Mouse (Mus musculus): ENCODE results near the gene Proser2. TPM values are rescaled to one million over a fixed set of nuclear protein-coding genes. Genes with fewer than 3 reads are reported as not detected.
A peak's percentile ranks its signal among the peaks of the same experiment; 100 is the strongest.

The Proser2 gene
- polyA plus RNA-seq (2015; fragmentation: Nextera tagmentation; extraction: Ambion mirVana) = 5.7 and 5.8 TPM in 2 replicates

DNA sequence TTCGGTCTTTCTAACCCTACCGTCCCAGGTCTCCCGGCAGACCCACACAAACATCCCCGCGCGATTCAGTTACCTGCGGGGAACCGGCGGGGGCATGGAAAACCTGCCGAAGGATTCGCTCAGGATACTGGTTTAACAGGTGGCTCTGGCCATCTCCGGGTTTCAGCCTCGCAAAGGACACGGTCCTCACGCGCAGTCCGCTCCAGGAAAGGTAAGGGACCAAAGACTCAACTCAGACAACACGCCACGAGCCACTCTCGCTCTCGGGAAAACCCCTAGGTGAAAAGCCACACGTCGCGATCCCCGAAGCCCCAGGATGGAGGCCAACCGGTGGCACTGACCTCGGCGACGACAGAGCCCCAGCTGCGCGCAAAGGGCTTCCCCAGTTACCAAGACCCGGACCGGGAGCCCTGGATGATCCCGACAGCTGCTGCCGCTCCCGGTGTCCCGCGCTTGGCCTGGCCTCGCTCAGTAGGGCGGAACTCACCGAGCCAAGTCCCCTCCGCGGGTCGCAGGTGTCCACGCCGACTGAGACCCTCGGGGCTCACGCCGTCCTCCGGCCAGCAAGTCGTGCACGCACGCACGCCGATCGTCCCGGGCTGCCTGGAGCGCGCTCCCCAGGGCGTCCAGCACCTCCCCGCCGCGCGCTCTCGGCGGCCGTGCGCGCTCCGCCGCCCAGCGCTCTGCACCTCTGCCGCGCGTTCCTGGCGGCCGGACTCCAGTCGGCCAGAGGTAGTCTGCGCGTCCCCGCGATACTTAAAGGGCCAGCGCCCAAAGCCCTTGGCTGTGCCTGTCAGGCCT is at the start of gene Proser2:
Gene Proser2 (minus strand): TSS at position 657 of the 801 bp plus-strand sequence.
- Histone ChIP-seq H3K9me3 (no peaks in the 10 kb centered on the region), H3K4me3 (peak within 1 kb of the TSS; percentile 75), H3K27me3 (peaks cover 26% of the 10 kb centered on the region), H3K9ac (peak within 1 kb of the TSS; percentile 72), H3K27ac (no peak within 1 kb of the TSS), H3K4me1 (replicated peaks) (no peaks in the 10 kb centered on the region; the same call in 1 of the 2 replicates), H3K36me3 (no peaks in the 10 kb centered on the region), H3K4me2 (peak within 1 kb of the TSS; percentile 93)
- WGBS = under 1% methylated on average over 82 of the region's 83 CpGs
- peak; percentile 89 for ATAC-seq (ENCODE audit: low FRiP score)

DNA sequence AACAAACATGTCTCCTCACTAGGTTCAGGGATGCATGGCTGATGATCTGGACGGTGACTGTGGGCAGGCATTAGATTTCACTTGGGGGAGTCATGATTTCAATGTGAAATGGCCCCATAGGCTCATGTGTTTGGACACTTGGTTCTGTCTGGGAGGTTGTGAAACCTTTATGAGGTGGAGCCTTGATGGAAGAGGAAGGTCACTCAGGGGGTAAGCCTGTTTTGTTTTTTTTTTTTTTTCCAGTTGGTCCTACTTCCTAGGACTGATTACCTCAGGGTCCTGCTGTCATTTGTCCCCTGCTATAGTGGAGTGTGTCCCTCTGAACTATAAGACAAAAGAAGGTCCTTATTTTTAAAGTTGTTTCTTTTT is 49.7 kb upstream of the Proser2 start:
- no peak overlapping the region for H3K9ac ChIP-seq
- whole genome bisulfite sequencing = 95% methylated on average over 1 of the region's 1 CpGs
- H3K4me1 ChIP-seq (replicated peaks) = peaks cover 10% of the 10 kb centered on the region
- ATAC-seq (ENCODE audit: low FRiP score) = no peak
- H3K4me2 ChIP-seq = no peak overlapping the region
- peak overlapping the region; percentile 58 for H3K27ac ChIP-seq
- no peak overlapping the region for H3K4me3 ChIP-seq
- H3K9me3 ChIP-seq = peaks cover 3% of the 10 kb centered on the region
- H3K27me3 ChIP-seq = no peaks in the 10 kb centered on the region
- no peaks in the 10 kb centered on the region for H3K36me3 ChIP-seq

GRCm38 (mm10) chr2:6178901-6179748 is 49.1 kb upstream of the Proser2 start:
- H3K4me1 ChIP-seq (replicated peaks) = peaks cover 10% of the 10 kb centered on the region
- no peaks in the 10 kb centered on the region for H3K9me3 ChIP-seq
- H3K9ac ChIP-seq = no peak overlapping the region
- WGBS = 62% methylated on average over 16 of the region's 16 CpGs
- H3K27me3 ChIP-seq = no peaks in the 10 kb centered on the region
- H3K27ac ChIP-seq = peak overlapping the region; percentile 58
- H3K4me3 ChIP-seq = no peak overlapping the region
- H3K36me3 ChIP-seq = no peaks in the 10 kb centered on the region
- H3K4me2 ChIP-seq = no peak overlapping the region
- peak; percentile 82 for ATAC-seq (ENCODE audit: low FRiP score)

DNA sequence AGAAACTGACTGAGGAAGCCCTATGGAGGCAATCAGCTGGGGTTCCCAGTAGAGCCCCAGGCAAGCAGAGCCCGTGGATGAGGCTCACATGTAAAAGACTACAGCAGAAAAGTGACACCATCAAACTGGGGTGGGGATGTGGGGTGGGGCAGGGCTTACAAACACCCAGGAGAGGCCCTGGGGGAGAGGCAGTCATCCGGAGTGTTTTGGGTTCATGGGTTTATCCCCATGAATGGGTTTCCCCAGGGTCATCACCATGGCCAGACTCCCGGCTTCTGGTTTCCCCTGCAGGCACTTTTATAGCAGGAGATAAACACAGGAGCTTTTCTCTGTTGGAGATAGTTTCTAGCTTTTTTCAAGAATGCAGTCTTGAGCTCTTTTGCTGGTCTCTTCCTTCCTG is 43.0 kb upstream of the Proser2 start:
- WGBS = 54% methylated on average over 3 of the region's 3 CpGs
- ATAC-seq (ENCODE audit: low FRiP score) = no peak

DNA sequence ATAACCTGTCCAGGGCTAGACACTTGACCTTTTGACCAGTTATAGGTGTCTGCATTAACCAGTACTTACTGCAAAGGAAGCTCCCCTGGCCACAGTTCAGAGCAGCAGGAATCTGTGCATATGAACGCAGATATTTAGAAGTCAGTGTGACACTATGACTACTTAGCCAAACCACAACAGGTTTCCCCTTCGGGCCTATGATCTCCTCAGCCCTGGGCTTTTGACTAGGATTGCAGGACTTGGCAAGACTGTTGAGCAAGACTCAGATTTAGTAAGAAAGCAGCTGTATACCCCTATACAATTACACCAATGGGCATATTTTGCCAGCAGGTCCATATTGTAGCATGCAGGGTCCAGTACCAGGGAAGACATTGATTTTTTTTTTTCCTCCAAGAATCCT is 38.5 kb upstream of the Proser2 start:
- ATAC-seq (ENCODE audit: low FRiP score) = no peak
- Histone ChIP-seq H3K9ac (no peak overlapping the region), H3K4me3 (no peak overlapping the region), H3K36me3 (no peaks in the 10 kb centered on the region), H3K9me3 (no peaks in the 10 kb centered on the region), H3K4me1 (replicated peaks) (no peaks in the 10 kb centered on the region), H3K4me2 (no peak overlapping the region), H3K27ac (no peak overlapping the region), H3K27me3 (no peaks in the 10 kb centered on the region)
- 90% methylated on average over 2 of the region's 2 CpGs for WGBS

More for the DNA sequence above, 43.0 kb upstream of the Proser2 start:
- H3K4me1 ChIP-seq (replicated peaks) = no peaks in the 10 kb centered on the region
- H3K4me3 ChIP-seq = no peak overlapping the region
- H3K27me3 ChIP-seq = no peaks in the 10 kb centered on the region
- H3K27ac ChIP-seq = no peak overlapping the region
- no peak overlapping the region for H3K9ac ChIP-seq
- no peaks in the 10 kb centered on the region for H3K36me3 ChIP-seq
- H3K4me2 ChIP-seq = no peak overlapping the region
- H3K9me3 ChIP-seq = no peaks in the 10 kb centered on the region

DNA sequence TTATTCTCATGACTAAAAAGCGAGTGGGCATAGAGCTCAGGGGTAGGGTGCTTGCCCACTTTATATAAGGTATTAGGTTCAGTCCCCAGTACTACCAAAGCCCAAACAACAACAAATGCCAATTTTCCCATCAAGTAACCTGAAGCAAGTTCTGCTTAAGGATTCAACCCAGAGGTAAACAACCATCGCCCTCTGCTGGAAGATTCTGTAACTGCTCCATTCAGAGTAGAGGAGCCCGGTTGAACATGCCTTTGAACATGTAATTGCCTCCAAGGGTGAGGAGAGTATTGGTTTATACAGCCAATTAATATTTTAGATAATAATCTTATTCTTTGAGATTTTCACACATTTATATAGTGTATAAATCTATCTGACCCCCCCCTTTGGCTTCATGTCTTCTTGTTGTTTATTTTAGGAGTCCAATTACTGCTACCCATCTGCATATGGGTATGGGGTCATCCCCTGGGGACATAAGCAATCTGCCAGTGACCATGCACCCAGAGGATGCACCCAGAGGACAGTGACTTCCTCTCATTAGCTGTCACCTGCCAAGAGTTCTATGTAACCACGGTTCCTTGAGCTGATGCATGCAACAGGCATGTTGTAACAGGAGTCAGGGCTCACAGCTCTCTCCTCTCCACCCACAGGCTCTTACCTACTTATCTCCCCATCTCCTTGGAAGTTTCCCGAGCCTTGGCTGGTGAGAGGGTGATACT is 38.0 kb upstream of the Proser2 start:
- no peaks in the 10 kb centered on the region for H3K27me3 ChIP-seq
- H3K9me3 ChIP-seq = no peaks in the 10 kb centered on the region
- no peak overlapping the region for H3K27ac ChIP-seq
- H3K4me2 ChIP-seq = no peak overlapping the region
- H3K9ac ChIP-seq = no peak overlapping the region
- no peak overlapping the region for H3K4me3 ChIP-seq
- WGBS = 34% methylated on average over 5 of the region's 5 CpGs
- ATAC-seq (ENCODE audit: low FRiP score) = peak; percentile 72
- no peaks in the 10 kb centered on the region for H3K36me3 ChIP-seq
- no peaks in the 10 kb centered on the region for H3K4me1 ChIP-seq (replicated peaks)

DNA sequence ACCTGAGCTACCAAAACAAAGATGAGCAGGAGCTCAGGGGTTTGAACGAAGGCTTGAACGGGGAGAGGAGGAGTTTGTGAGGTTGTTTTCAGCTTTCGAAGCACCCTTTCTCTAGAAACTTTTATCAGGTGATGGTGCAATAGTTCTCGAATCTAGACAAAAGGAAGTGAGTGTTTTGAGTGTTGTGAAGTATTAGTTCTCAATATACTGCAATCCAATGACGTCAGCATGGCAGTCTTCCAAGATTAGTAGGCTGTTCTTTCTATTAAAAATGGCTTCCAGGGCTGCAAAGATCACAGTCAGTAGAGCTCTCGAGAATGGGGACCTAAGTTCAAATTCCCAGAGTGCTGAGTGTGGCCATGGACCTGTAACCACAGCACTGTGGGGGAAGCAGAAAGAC is 35.8 kb upstream of the Proser2 start:
- no peak overlapping the region for H3K27ac ChIP-seq
- H3K9me3 ChIP-seq = no peaks in the 10 kb centered on the region

DNA sequence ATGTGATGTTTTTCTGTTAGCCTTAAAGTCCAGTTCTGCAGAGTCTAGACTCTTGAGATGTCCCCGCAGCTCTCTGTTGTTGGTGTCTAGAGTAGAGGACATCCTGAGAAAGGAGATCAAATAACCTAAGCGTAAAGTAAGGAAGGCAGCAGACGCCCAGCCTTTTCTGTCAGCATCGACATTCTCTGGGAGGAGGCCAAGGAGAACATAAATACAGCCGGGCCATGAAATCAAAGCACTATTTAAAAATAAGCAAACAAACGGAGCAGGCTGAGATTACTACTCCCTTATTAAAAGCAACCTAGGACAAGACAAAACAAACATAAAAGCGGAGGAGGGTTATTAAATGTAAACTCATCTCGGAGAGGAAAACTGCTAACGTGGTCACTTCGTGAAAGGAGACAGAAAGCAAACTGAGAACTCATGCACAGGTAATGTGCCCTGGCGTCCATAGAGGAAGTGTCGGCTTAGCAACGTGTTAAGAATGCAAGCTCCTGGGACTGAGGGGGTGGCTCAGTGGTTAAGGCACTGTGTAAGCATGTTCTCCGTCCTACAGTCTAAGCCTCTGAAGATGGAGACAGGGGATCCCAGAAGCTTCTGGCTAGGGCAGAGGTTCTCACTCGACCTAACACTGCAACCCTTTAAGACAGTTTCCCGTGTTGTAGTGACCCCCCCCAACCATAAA is 34.7 kb upstream of the Proser2 start:
- ATAC-seq (ENCODE audit: low FRiP score) = no peak
- no peaks in the 10 kb centered on the region for H3K27me3 ChIP-seq
- no peak overlapping the region for H3K27ac ChIP-seq

More for the DNA sequence above, 35.8 kb upstream of the Proser2 start:
- no peak overlapping the region for H3K4me2 ChIP-seq
- no peaks in the 10 kb centered on the region for H3K36me3 ChIP-seq
- no peak overlapping the region for H3K4me3 ChIP-seq
- no peak for ATAC-seq (ENCODE audit: low FRiP score)
- no peaks in the 10 kb centered on the region for H3K4me1 ChIP-seq (replicated peaks)
- WGBS = 85% methylated on average over 6 of the region's 6 CpGs
- no peaks in the 10 kb centered on the region for H3K27me3 ChIP-seq
- no peak overlapping the region for H3K9ac ChIP-seq

DNA sequence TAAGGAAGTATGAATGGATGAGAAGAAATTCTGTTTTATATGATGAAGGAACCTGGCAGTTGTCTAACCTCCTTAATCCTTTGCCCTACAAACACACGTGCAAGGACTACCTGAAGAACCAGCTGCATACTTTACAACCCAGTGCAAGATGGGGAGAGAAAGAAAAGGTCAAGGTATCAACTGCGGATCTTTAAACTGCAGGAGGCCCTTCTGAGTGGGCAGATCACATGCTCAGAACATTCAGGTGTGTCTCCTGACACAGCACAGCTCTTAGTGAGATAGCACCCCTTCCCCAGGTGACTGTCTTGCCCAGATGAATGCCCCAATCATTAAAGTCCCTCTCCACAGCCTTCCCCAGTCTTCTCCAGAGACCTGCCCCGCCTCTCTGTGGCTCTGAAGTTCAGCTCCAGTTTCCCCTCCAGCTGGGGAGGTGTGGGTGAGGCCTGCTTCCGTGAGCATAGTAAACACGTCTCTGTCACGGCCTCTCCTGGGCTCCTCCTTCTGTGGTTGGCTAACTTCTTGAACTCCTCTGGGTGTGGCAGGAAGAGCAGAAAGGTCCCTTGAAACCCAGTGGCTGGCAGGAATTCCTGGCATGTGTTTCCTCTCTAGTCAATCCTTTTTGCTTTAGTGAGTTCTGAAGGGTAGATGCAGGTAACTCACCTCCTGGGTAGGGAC is 32.5 kb upstream of the Proser2 start:
- H3K4me3 ChIP-seq = no peak overlapping the region
- H3K9ac ChIP-seq = no peak overlapping the region
- no peaks in the 10 kb centered on the region for H3K27me3 ChIP-seq
- no peaks in the 10 kb centered on the region for H3K9me3 ChIP-seq
- no peak overlapping the region for H3K4me2 ChIP-seq
- H3K27ac ChIP-seq = no peak overlapping the region
- no peak for ATAC-seq (ENCODE audit: low FRiP score)
- H3K4me1 ChIP-seq (replicated peaks) = no peaks in the 10 kb centered on the region
- H3K36me3 ChIP-seq = no peaks in the 10 kb centered on the region
- WGBS = 71% methylated on average over 6 of the region's 6 CpGs

More for the DNA sequence above, 34.7 kb upstream of the Proser2 start:
- no peaks in the 10 kb centered on the region for H3K9me3 ChIP-seq
- 71% methylated on average over 16 of the region's 16 CpGs for WGBS
- no peaks in the 10 kb centered on the region for H3K4me1 ChIP-seq (replicated peaks)
- no peak overlapping the region for H3K4me2 ChIP-seq
- H3K36me3 ChIP-seq = no peaks in the 10 kb centered on the region
- H3K4me3 ChIP-seq = no peak overlapping the region
- H3K9ac ChIP-seq = no peak overlapping the region

DNA sequence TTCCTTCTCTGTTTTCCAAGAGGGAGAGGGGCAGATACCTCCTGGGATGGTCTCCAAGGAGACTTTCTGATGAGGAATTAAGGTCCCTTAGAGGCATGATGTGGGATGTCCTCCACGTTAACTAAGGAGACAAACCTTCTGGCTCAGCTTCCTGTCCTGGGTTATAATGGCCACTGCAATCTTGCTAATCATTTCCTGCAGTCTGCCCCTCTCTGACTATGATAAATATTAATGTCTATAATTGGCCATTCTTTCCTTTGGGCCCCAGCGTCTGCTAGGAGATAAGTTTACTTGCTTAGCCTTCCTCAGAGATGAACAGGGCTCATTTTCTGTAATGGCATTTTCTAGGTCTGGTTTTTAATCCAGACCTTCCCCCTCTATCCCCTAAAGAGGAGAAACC is 29.7 kb upstream of the Proser2 start:
- Histone ChIP-seq H3K9ac (no peak overlapping the region), H3K27ac (no peak overlapping the region), H3K4me3 (no peak overlapping the region), H3K27me3 (no peaks in the 10 kb centered on the region), H3K4me1 (replicated peaks) (no peaks in the 10 kb centered on the region), H3K36me3 (no peaks in the 10 kb centered on the region), H3K9me3 (no peaks in the 10 kb centered on the region), H3K4me2 (no peak overlapping the region)
- WGBS = 57% methylated on average over 2 of the region's 2 CpGs
- no peak for ATAC-seq (ENCODE audit: low FRiP score)

GRCm38 (mm10) chr2:6159219-6159618 is 29.2 kb upstream of the Proser2 start:
- H3K9ac ChIP-seq = no peak overlapping the region
- no peak overlapping the region for H3K4me2 ChIP-seq
- H3K36me3 ChIP-seq = no peaks in the 10 kb centered on the region
- H3K27ac ChIP-seq = no peak overlapping the region
- H3K4me3 ChIP-seq = no peak overlapping the region
- ATAC-seq (ENCODE audit: low FRiP score) = no peak
- H3K27me3 ChIP-seq = no peaks in the 10 kb centered on the region
- 88% methylated on average over 9 of the region's 9 CpGs for WGBS
- no peaks in the 10 kb centered on the region for H3K4me1 ChIP-seq (replicated peaks)
- no peaks in the 10 kb centered on the region for H3K9me3 ChIP-seq

All from hindbrain, embryonic 13.5 days (tissue).